Mouse (Mus musculus) cerebellum, adult 2 months (tissue): ENCODE results near the gene Phykpl.

ENCODE experiments used
- CTCF ChIP-seq: fragments of 200-500 bp; IDR thresholded peaks from 2 replicates; pipeline ENCODE4 v1.5.1; 2011; ENCODE audit warnings: low read depth, mild to moderate bottlenecking, control low read depth, low read length, moderate library complexity, borderline replicate concordance; ENCODE audit not compliant: insufficient read depth
- POLR2A ChIP-seq: fragments of 200-500 bp; IDR thresholded peaks from 2 replicates; pipeline ENCODE4 v1.6.1; 2011; ENCODE audit warnings: low read length, control low read depth, borderline replicate concordance; ENCODE audit not compliant: insufficient read depth

DNA sequence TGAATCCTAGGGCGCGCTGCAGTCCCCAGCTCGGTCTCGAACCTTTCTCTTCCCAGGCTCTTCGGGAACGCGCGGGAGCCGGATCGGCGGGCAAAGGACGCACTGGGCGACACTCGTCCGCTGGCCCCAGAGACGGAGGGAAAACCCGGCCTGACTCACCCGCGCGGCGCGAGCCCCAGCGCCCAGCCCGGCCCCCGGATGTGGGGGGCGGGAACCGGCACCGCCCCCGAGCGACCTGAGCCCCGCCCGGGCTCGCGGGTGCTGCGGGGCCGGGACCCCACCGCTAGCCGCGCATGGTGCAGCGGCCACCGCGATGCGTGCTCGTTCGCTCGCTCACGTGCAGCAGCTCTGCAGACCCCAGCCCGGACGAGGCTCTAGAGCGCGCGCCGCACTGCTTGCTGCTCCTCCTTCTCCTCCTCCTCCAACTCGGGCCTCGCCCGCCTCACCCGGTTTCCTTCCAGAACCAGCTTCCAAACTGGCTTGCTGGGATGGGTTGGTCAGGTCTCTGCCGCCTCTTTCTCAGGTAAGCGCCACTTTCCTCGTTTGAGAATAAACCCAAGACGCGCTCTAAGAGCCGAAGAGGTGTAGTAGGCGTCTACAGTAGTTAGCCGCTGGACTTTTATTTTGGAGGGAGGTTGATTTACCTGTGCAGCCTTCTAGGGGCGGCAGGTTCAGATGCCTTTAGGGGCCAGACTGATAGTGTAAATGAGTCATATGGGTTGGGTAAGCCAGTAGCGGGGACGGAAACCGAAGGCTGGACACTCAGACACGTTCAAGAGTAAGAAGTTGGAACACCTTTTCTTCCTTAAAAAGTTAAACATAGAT is 66.3 kb downstream of the Phykpl start, which contains the start of the genes N4bp3 and D930048N14Rik:
- no peak for TF ChIP-seq CTCF
- no peak for TF ChIP-seq POLR2A
